18 mouse cellular contexts compared by ENCODE assay signal in the genomic region with DNA sequence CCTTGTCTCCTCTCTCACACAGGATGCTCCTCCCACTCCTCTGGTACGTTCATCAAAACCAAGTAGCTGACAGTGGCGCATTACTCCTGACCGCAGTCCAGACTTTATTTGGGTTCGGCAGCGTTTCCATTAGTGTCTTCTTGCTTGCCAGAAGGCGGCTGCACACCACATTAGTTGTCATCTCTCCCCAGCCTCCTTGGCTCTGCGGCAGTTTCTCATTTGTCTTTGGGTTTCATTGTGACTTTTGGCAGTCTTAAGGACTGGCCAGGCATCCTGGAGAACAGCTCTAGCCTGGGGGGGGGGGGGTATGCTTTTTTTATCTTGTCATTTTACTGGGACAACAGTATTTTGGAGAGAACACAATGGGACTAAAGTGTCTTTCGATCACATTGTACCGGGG.
"Had no signal": no experiment of that assay in that cellular context is flagged by ENCODE, and none has a peak within 500 bp of the region (broad histone marks: within the 10 kb centered on the region; RNA-seq: fewer than 3 reads in every experiment).

No protein-coding gene starts in this region.

- H3K9me3 ChIP-seq: limb, embryonic 12.5 days; liver, embryonic 13.5 days; megakaryocyte, embryonic 14.5 days; midbrain, embryonic 15.5 days; stomach, embryonic 15.5 days had no signal

- ATAC-seq: hindbrain, postnatal 0 days; liver, postnatal 0 days; midbrain, embryonic 15.5 days had no signal

- DNase-seq: kidney, adult 11 months; kidney, adult 9 months; kidney, postnatal 10 days; kidney, postnatal 4 days; liver; liver, embryonic 13.5 days; liver, postnatal 0 days; right cerebral cortex, postnatal 14 days; thymus, adult 2 months; thymus, postnatal 25 days had no signal

- H3K9ac ChIP-seq: limb, embryonic 12.5 days; liver, embryonic 13.5 days; liver, postnatal 0 days; midbrain, embryonic 15.5 days; stomach, embryonic 15.5 days had no signal

- H3K36me3 ChIP-seq: limb, embryonic 12.5 days; liver, embryonic 13.5 days; midbrain, embryonic 15.5 days; stomach, embryonic 15.5 days had no signal

- H3K27me3 ChIP-seq: limb, embryonic 12.5 days; liver, embryonic 13.5 days; megakaryocyte, embryonic 14.5 days; midbrain, embryonic 15.5 days; stomach, embryonic 15.5 days had no signal

- H3K4me2 ChIP-seq: limb, embryonic 12.5 days; liver, embryonic 13.5 days; midbrain, embryonic 11.5 days; midbrain, embryonic 15.5 days; stomach, embryonic 15.5 days had no signal

- H3K4me3 ChIP-seq: layer of hippocampus, adult 2 months; left cerebral cortex, adult 2 months; limb, embryonic 12.5 days; liver, embryonic 13.5 days; megakaryocyte, embryonic 14.5 days; midbrain, embryonic 15.5 days; stomach, embryonic 15.5 days had no signal

- H3K27ac ChIP-seq: hindbrain, postnatal 0 days; layer of hippocampus, adult 2 months; left cerebral cortex, adult 2 months; limb, embryonic 12.5 days; liver, embryonic 13.5 days; midbrain, embryonic 15.5 days; stomach, embryonic 15.5 days had no signal

- H3K4me1 ChIP-seq: limb, embryonic 12.5 days; liver, embryonic 13.5 days; midbrain, embryonic 15.5 days; stomach, embryonic 15.5 days had no signal
